Mouse (Mus musculus) liver, adult 2 months (tissue): ENCODE data around the gene Scgb1b18. TPM values are rescaled to one million over a fixed set of nuclear protein-coding genes. Genes with fewer than 3 reads are reported as not detected.
"Not testable (repeated sequence)": the region's sequence is repeated elsewhere in the genome, so short reads cannot be mapped to it uniquely, and the experiment has no call there.

Source experiments
- DNase-seq: peaks from one replicate; pipeline ENCODE4 v3.0.0-alpha.2; 2011; ENCODE audit warnings: low read depth, low spot score; ENCODE audit errors: extremely low read depth
- H3K27ac ChIP-seq: fragments of 200-500 bp; replicated peaks from 2 replicates; pipeline ENCODE4 v1.5.1; 2012; ENCODE audit warnings: low read depth, mild to moderate bottlenecking, control low read depth, inconsistent platforms, low read length; ENCODE audit not compliant: insufficient read depth
- H3K27me3 ChIP-seq: fragments of 200-500 bp; 2 replicates; pipeline ENCODE4 v1.6.1; 2012; ENCODE audit warnings: mild to moderate bottlenecking, moderate library complexity, low read length, inconsistent platforms; ENCODE audit not compliant: control insufficient read depth, insufficient read depth
- H3K36me3 ChIP-seq: fragments of 200-500 bp; 2 replicates; pipeline ENCODE4 v1.6.1; 2012; ENCODE audit warnings: low read length, inconsistent platforms; ENCODE audit not compliant: control insufficient read depth, insufficient read depth
- H3K4me1 ChIP-seq: fragments of 200-500 bp; 2 replicates; pipeline ENCODE4 v1.6.1; 2011; ENCODE audit warnings: low read length; ENCODE audit not compliant: control insufficient read depth, insufficient read depth
- H3K4me3 ChIP-seq: fragments of 200-500 bp; 2 replicates; pipeline ENCODE4 v1.5.1; 2011; ENCODE audit warnings: low read depth, mild to moderate bottlenecking, control low read depth, low read length, moderate library complexity; ENCODE audit not compliant: insufficient read depth
- H3K79me2 ChIP-seq: fragments of 200-500 bp; 2 replicates; pipeline ENCODE4 v1.6.1; 2012; ENCODE audit warnings: inconsistent platforms, mild to moderate bottlenecking, low read length, moderate library complexity; ENCODE audit not compliant: control insufficient read depth, insufficient read depth
- H3K9ac ChIP-seq: fragments of 200-500 bp; 2 replicates; pipeline ENCODE4 v1.6.1; 2012; ENCODE audit warnings: low read depth, mild to moderate bottlenecking, control low read depth, inconsistent platforms, low read length
- WGBS: fragments of 180-500 bp; shearing (Covaris S2); methylation state at CpG from one replicate; pipeline ENCODE4 v1.1.7; 2018; 5-methylcytosine and 5-hydroxymethylcytosine counted together
- polyA plus RNA-seq: library from polyadenylated mRNA; depleted of rRNA; stranded (reverse); fragments of >200 nt; gene quantifications from 2 replicates; pipeline ENCODE4 v1.2.3, GENCODE M21; 2012; rRNA removed
- total RNA-seq: library from RNA; depleted of rRNA; stranded (reverse); fragments of >200 nt; gene quantifications from 2 replicates; pipeline ENCODE4 v1.2.3, GENCODE M21; 2014; rRNA removed

The Scgb1b18 gene
- total RNA-seq (not detected in 2 replicates), polyA plus RNA-seq (not detected in 2 replicates)

DNA sequence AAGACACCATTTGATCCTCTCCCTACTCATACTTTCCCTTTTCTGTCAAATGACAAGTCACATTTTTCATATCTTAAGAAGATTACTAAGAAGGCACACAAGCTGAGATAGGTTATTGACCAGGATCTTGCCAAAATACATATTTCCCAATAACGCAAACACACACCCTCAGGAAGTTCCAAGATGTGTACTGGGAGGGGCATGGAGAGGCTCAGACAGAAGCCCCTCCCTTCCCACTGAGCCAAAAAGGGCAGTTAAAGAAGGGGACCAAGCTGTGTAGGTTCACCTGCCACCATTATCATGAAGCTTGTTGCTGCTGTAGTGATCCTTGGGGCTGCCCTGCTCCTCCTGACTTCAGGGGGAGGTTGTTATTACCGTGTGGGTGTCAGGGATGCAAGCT, at the start of gene Scgb1b18:
TSS of gene Scgb1b18 (plus strand) at position 301 of the 400 bp plus-strand sequence.
- H3K79me2 ChIP-seq, H3K27me3 ChIP-seq, H3K4me3 ChIP-seq, H3K4me1 ChIP-seq, H3K9ac ChIP-seq, DNase-seq, H3K27ac ChIP-seq, H3K36me3 ChIP-seq: not testable (repeated sequence)
- no CpG with 5 or more reads among the region's 2 CpGs for WGBS

- not testable (repeated sequence) for H3K27ac ChIP-seq, H3K36me3 ChIP-seq, H3K4me1 ChIP-seq, H3K4me3 ChIP-seq, H3K27me3 ChIP-seq, H3K9ac ChIP-seq, H3K79me2 ChIP-seq, DNase-seq
- 60% methylated on average over 2 of the region's 2 CpGs for WGBS
Observed at GRCm38 (mm10) chr7:33173764-33174163, 11.6 kb upstream of the Scgb1b18 start, which contains the start of gene Scgb2b18. Scgb2b18 (minus strand) TSS chr7:33173864.

Other genes starting within 250 kb of the Scgb1b18 start
- gene Scgb2b17, start 129.0 kb upstream of the Scgb1b18 start, total RNA-seq = not detected in 2 replicates
- gene Scgb2b17, start 129.0 kb upstream of the Scgb1b18 start, polyA plus RNA-seq = not detected in 2 replicates
- not detected in 2 replicates for gene Scgb1b17, start 122.1 kb upstream of the Scgb1b18 start, total RNA-seq
- not detected in 2 replicates for gene Scgb1b17, start 122.1 kb upstream of the Scgb1b18 start, polyA plus RNA-seq
- gene Scgb2b18, start 11.7 kb upstream of the Scgb1b18 start, total RNA-seq = not detected in 2 replicates
- gene Scgb2b18, start 11.7 kb upstream of the Scgb1b18 start, polyA plus RNA-seq = not detected in 2 replicates
- not detected in 2 replicates for gene Scgb2b19, start 94.8 kb downstream of the Scgb1b18 start, total RNA-seq
- gene Scgb2b19, start 94.8 kb downstream of the Scgb1b18 start, polyA plus RNA-seq = not detected in 2 replicates
- gene Scgb1b19, start 101.7 kb downstream of the Scgb1b18 start, total RNA-seq = not detected in 2 replicates
- not detected in 2 replicates for gene Scgb1b19, start 101.7 kb downstream of the Scgb1b18 start, polyA plus RNA-seq
- not detected in 2 replicates for gene Scgb2b20, start 180.8 kb downstream of the Scgb1b18 start, total RNA-seq
- not detected in 2 replicates for gene Scgb2b20, start 180.8 kb downstream of the Scgb1b18 start, polyA plus RNA-seq
- gene Scgb1b20, start 187.7 kb downstream of the Scgb1b18 start, total RNA-seq = not detected in 2 replicates
- not detected in 2 replicates for gene Scgb1b20, start 187.7 kb downstream of the Scgb1b18 start, polyA plus RNA-seq